In genomic region chr16:92642283-92642682, GRCm38 (mm10) we compare ENCODE assay signal across 26 mouse cellular contexts.
DNase-seq lines count a peak whose midpoint lies in the region; ATAC-seq and TF ChIP-seq lines count a peak whose summit lies in the region.
"Had no signal": no experiment of that assay in that cellular context is flagged by ENCODE, and none has a peak within 500 bp of the region (broad histone marks: within the 10 kb centered on the region; RNA-seq: fewer than 3 reads in every experiment).

No protein-coding gene starts in this region.

- TF ChIP-seq EP300 in lung, postnatal 0 days (IDR thresholded peaks at IDR 0.05): no peak
- no peak for TF ChIP-seq EP300 in CH12.LX (IDR thresholded peaks at IDR 0.05; ENCODE audit: low read length)
- TF ChIP-seq EP300 in stomach, postnatal 0 days (optimal IDR thresholded peaks at IDR 0.05): no peak

- no peak for DNase-seq in kidney, postnatal 0 days (ENCODE audit: low spot score)
- no peak for DNase-seq in kidney, adult 2 months
- DNase-seq in lung, postnatal 0 days (ENCODE audit: low spot score): no peak
- no peak for DNase-seq in lung, postnatal 25 days (ENCODE audit: low spot score)
- DNase-seq in CH12.LX (ENCODE audit: extremely low read depth): no peak
- no peak for DNase-seq in stomach, postnatal 0 days (ENCODE audit: low spot score)
- no peak for DNase-seq in adrenal gland, postnatal 10 days
- DNase-seq: adrenal gland, adult 8-10 months; adrenal gland, postnatal 25 days; cerebellum, adult 11 months; cerebellum, adult 18-20 months; cerebellum, adult 8-10 months; cerebellum, adult 9-11 months; cerebellum, postnatal 14 days; cerebellum, postnatal 36 days; embryo, embryonic 11 days had no signal

- H3K27ac ChIP-seq in kidney, postnatal 0 days: no peak overlapping the region
- no peak overlapping the region for H3K27ac ChIP-seq in kidney, adult 2 months (ENCODE audit: insufficient read depth, low read depth, low read length)
- H3K27ac ChIP-seq in lung, postnatal 0 days (ENCODE audit: low read length): no peak overlapping the region
- no peak overlapping the region for H3K27ac ChIP-seq in CH12.LX (ENCODE audit: insufficient read depth, low read depth)
- H3K27ac ChIP-seq in stomach, postnatal 0 days (replicated peaks): no peak overlapping the region
- H3K27ac ChIP-seq: embryonic facial prominence, embryonic 13.5 days; embryonic facial prominence, embryonic 15.5 days; forebrain, embryonic 10.5 days; forebrain, embryonic 12.5 days had no signal

- H3K4me3 ChIP-seq in kidney, postnatal 0 days (replicated peaks; ENCODE audit: low read depth, low read length): no peak overlapping the region
- no peak overlapping the region for H3K4me3 ChIP-seq in kidney, adult 2 months (ENCODE audit: insufficient read depth, low read depth, low read length)
- H3K4me3 ChIP-seq in lung, postnatal 0 days (ENCODE audit: low read depth, low read length): no peak overlapping the region
- no peak overlapping the region for H3K4me3 ChIP-seq in CH12.LX (replicated peaks in 1 of 3; ENCODE audit: low read depth in 2 of 3, low read length in 2 of 3, poor library complexity in 1 of 3)
- H3K4me3 ChIP-seq in stomach, postnatal 0 days (ENCODE audit: low read depth, low read length): no peak overlapping the region
- H3K4me3 ChIP-seq: embryonic facial prominence, embryonic 13.5 days; embryonic facial prominence, embryonic 15.5 days; erythroblast, embryonic 14.5 days; forebrain, embryonic 10.5 days; forebrain, embryonic 12.5 days had no signal

- ATAC-seq in kidney, postnatal 0 days (replicated peaks; ENCODE audit: low FRiP score, low read depth): no peak
- ATAC-seq in lung, postnatal 0 days: no peak
- ATAC-seq in stomach, postnatal 0 days (ENCODE audit: low FRiP score, low TSS enrichment): no peak
- ATAC-seq: activated CD4-positive, CD25-positive, alpha-beta regulatory T cell, adult 4 months; forebrain, embryonic 14.5 days; forebrain, embryonic 16.5 days; Patski had no signal

- in situ Hi-C loops in CH12.LX (cut with MboI; ENCODE audit: low pct_ligation_motif_present, low pct_unique_long_range_greater_than_20kb, low sequenced_read_pairs): no loop called here

- no peaks in the 10 kb centered on the region for H3K9me3 ChIP-seq in kidney, postnatal 0 days (replicated peaks; ENCODE audit: low read length)
- no peaks in the 10 kb centered on the region for H3K9me3 ChIP-seq in lung, postnatal 0 days (ENCODE audit: low read length)
- H3K9me3 ChIP-seq in CH12.LX (replicated peaks; ENCODE audit: low read length): no peaks in the 10 kb centered on the region
- no peaks in the 10 kb centered on the region for H3K9me3 ChIP-seq in stomach, postnatal 0 days (ENCODE audit: control insufficient read depth, low read length)
- H3K9me3 ChIP-seq: embryonic facial prominence, embryonic 13.5 days; embryonic facial prominence, embryonic 15.5 days; forebrain, embryonic 10.5 days; forebrain, embryonic 12.5 days; G1E had no signal

- no peak for TF ChIP-seq POLR2A in kidney, adult 2 months (IDR thresholded peaks at IDR 0.05; ENCODE audit: low read depth, low read length)
- TF ChIP-seq POLR2A in CH12.LX (IDR thresholded peaks at IDR 0.05; ENCODE audit: low read depth, low read length): no peak

- dilution Hi-C loops in CH12.LX (cut with MboI; ENCODE audit: extremely low pct_ligation_motif_present, extremely low pct_unique_long_range_greater_than_20kb, low sequenced_read_pairs): no loop called here

- no peak overlapping the region for H3K9ac ChIP-seq in kidney, postnatal 0 days (ENCODE audit: low read depth, low read length)
- H3K9ac ChIP-seq in lung, postnatal 0 days (replicated peaks; ENCODE audit: low read depth): no peak overlapping the region
- no peak overlapping the region for H3K9ac ChIP-seq in CH12.LX (ENCODE audit: insufficient read depth, low read depth)
- H3K9ac ChIP-seq in stomach, postnatal 0 days (ENCODE audit: low read length): no peak overlapping the region
- H3K9ac ChIP-seq: embryonic facial prominence, embryonic 13.5 days; embryonic facial prominence, embryonic 15.5 days; forebrain, embryonic 12.5 days had no signal

- H3K4me1 ChIP-seq in kidney, postnatal 0 days (replicated peaks; ENCODE audit: insufficient read depth, low read length): peaks cover 4% of the 10 kb centered on the region; the same call in 1 of the 2 replicates
- H3K4me1 ChIP-seq in kidney, adult 2 months (ENCODE audit: control insufficient read depth, insufficient read depth, low read length): no peaks in the 10 kb centered on the region
- peaks cover 10% of the 10 kb centered on the region; the same call in 1 of the 2 replicates for H3K4me1 ChIP-seq in lung, postnatal 0 days (ENCODE audit: insufficient read depth, low read depth, low read length)
- H3K4me1 ChIP-seq in CH12.LX (ENCODE audit: control insufficient read depth in 1 of 2, insufficient read depth in 2 of 2): peaks cover 7 to 49% of the 10 kb centered on the region in 2 experiments
- peaks cover 3% of the 10 kb centered on the region; the same call in 1 of the 2 replicates for H3K4me1 ChIP-seq in stomach, postnatal 0 days (replicated peaks; ENCODE audit: control insufficient read depth, insufficient read depth)

- H3K79me2 ChIP-seq in CH12.LX (replicated peaks; ENCODE audit: control insufficient read depth, extremely low read depth, insufficient read depth, poor library complexity, severe bottlenecking): no peaks in the 10 kb centered on the region

- H3K36me3 ChIP-seq in kidney, postnatal 0 days (ENCODE audit: insufficient read depth, low read length): no peaks in the 10 kb centered on the region
- H3K36me3 ChIP-seq in kidney, adult 2 months (ENCODE audit: control insufficient read depth, insufficient read depth, low read length): no peaks in the 10 kb centered on the region
- no peaks in the 10 kb centered on the region for H3K36me3 ChIP-seq in lung, postnatal 0 days (ENCODE audit: insufficient read depth, low read length)
- H3K36me3 ChIP-seq in CH12.LX (replicated peaks in 1 of 2; ENCODE audit: control insufficient read depth in 1 of 2, insufficient read depth in 1 of 2, low read length in 1 of 2): peaks cover 0 to 82% of the 10 kb centered on the region in 2 experiments
- H3K36me3 ChIP-seq in stomach, postnatal 0 days (ENCODE audit: control insufficient read depth, insufficient read depth, low read length): no peaks in the 10 kb centered on the region
- H3K36me3 ChIP-seq: embryonic facial prominence, embryonic 15.5 days; forebrain, embryonic 10.5 days; forebrain, embryonic 12.5 days had no signal

- TF ChIP-seq RAD21 in CH12.LX (IDR thresholded peaks at IDR 0.05; ENCODE audit: low read depth, low read length): peak; percentile 66

- H3K27me3 ChIP-seq in kidney, postnatal 0 days (ENCODE audit: insufficient read depth, low read length): no peaks in the 10 kb centered on the region
- H3K27me3 ChIP-seq in kidney, adult 2 months (replicated peaks; ENCODE audit: control insufficient read depth, insufficient read depth, low read length): no peaks in the 10 kb centered on the region
- H3K27me3 ChIP-seq in lung, postnatal 0 days (replicated peaks; ENCODE audit: insufficient read depth, low read length): no peaks in the 10 kb centered on the region
- no peaks in the 10 kb centered on the region for H3K27me3 ChIP-seq in CH12.LX (replicated peaks)
- no peaks in the 10 kb centered on the region for H3K27me3 ChIP-seq in stomach, postnatal 0 days (ENCODE audit: control insufficient read depth, insufficient read depth, low read length)
- H3K27me3 ChIP-seq: embryonic facial prominence, embryonic 13.5 days; embryonic facial prominence, embryonic 15.5 days; Patski had no signal

- 85% methylated on average over 8 of the region's 8 CpGs for WGBS in kidney, postnatal 0 days
- WGBS in kidney, adult 2 months: 85% methylated on average over 8 of the region's 8 CpGs
- WGBS in lung, postnatal 0 days: 73% methylated on average over 8 of the region's 8 CpGs
- WGBS in stomach, postnatal 0 days: 78% methylated on average over 8 of the region's 8 CpGs

- peak; percentile 22; the same call in 1 of the 2 replicates for TF ChIP-seq CTCF in kidney, postnatal 0 days (IDR thresholded peaks at IDR 0.05; ENCODE audit: low read depth)
- TF ChIP-seq CTCF in kidney, adult 2 months (conservative IDR thresholded peaks at IDR 0.05; ENCODE audit: insufficient read depth, insufficient read length, low read depth, low read length): no peak
- TF ChIP-seq CTCF in lung, postnatal 0 days (IDR thresholded peaks at IDR 0.05): peak; percentile 25; the same call in 1 of the 2 replicates
- TF ChIP-seq CTCF in CH12.LX (conservative IDR thresholded peaks at IDR 0.05 in 1 of 2, IDR thresholded peaks at IDR 0.05 in 1 of 2; ENCODE audit: low read depth in 2 of 2, low read length in 2 of 2): peak in 1 of 2 experiments; percentile 63; a peak in 2 of 4 replicates
- TF ChIP-seq CTCF in stomach, postnatal 0 days (IDR thresholded peaks at IDR 0.05; ENCODE audit: low read depth): peak; percentile 34; the same call in 1 of the 2 replicates

- no peak overlapping the region for H3K4me2 ChIP-seq in kidney, postnatal 0 days (ENCODE audit: low read length)
- no peak overlapping the region for H3K4me2 ChIP-seq in lung, postnatal 0 days (replicated peaks; ENCODE audit: low read depth, low read length)
- H3K4me2 ChIP-seq in CH12.LX (ENCODE audit: insufficient read depth, low read depth, poor library complexity, severe bottlenecking): no peak overlapping the region
- no peak overlapping the region for H3K4me2 ChIP-seq in stomach, postnatal 0 days (replicated peaks; ENCODE audit: low read depth)
- H3K4me2 ChIP-seq: embryonic facial prominence, embryonic 13.5 days; embryonic facial prominence, embryonic 15.5 days; forebrain, embryonic 12.5 days had no signal

TF ChIP-seq in CH12.LX, 34 proteins besides CTCF, POLR2A, EP300 and RAD21:
- TF ChIP-seq SMC3 (IDR thresholded peaks at IDR 0.05; ENCODE audit: low read depth, low read length) (peak; percentile 64), UBTF (IDR thresholded peaks at IDR 0.05; ENCODE audit: low read depth, low read length) (no peak)
TF ChIP-seq in CH12.LX: peak in this region for 1.
